Mouse (Mus musculus) cortical plate, adult 2 months (tissue): Measurements from ENCODE around the gene Plekhg5. TPM values are rescaled to one million over a fixed set of nuclear protein-coding genes. Genes with fewer than 3 reads are reported as not detected.

Experiments used
- H3K27ac ChIP-seq: fragments of 200-500 bp; 2 replicates; pipeline ENCODE4 v1.5.1; 2012; ENCODE audit warnings: low read length, control low read depth, inconsistent platforms; ENCODE audit not compliant: insufficient read depth
- H3K4me1 ChIP-seq: fragments of 200-500 bp; 2 replicates; pipeline ENCODE4 v1.6.1; 2011; ENCODE audit warnings: low read length; ENCODE audit not compliant: control insufficient read depth, insufficient read depth
- H3K4me3 ChIP-seq: fragments of 200-500 bp; 2 replicates; pipeline ENCODE4 v1.5.1; 2011; ENCODE audit warnings: mild to moderate bottlenecking, low read length, control low read depth; ENCODE audit not compliant: insufficient read depth
- CTCF ChIP-seq: fragments of 200-500 bp; IDR thresholded peaks from 2 replicates; pipeline ENCODE4 v1.5.1; 2011; ENCODE audit warnings: mild to moderate bottlenecking, control low read depth, low read length; ENCODE audit not compliant: insufficient read depth; ENCODE audit errors: extremely low read depth
- POLR2A ChIP-seq: fragments of 200-500 bp; IDR thresholded peaks from 2 replicates; pipeline ENCODE4 v1.6.1; 2011; ENCODE audit warnings: mild to moderate bottlenecking, low read length, control low read depth; ENCODE audit not compliant: insufficient read depth; ENCODE audit errors: extremely low read depth
- polyA plus RNA-seq: library from polyadenylated mRNA; depleted of rRNA; stranded (reverse); fragments of >200 nt; gene quantifications from 2 replicates; pipeline ENCODE4 v1.2.3, GENCODE M21; 2012

The Plekhg5 gene
- polyA plus RNA-seq, 1 experiment: 59.9 TPM

DNA sequence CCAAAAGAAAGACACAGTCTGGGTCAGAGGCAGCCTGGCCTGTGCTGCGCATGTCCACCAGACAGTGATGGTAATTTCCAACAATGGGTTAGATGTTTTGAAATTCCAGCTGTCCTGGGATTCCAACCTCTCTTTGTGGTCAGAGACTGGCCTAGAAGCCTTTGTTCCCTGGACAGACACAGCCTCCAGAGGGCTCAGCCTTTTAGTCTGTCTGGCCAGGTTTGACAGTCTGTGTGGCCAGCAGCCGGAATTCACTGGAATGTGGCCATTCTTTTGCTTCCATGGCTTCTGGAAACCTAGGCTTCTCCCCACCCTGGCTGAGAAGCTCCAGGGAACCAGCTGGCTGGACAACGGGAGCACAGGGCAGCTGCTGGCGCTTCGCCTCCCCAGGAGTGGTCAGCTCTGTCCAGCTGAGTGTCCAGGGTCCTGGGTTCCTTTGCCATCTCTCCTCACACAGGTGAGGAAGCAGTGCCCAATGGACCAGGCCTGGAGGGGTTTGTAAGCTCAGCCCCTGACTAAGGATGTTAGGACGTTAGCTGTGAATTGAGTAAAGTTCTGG, 4.1 kb upstream of the Plekhg5 start:
- H3K4me3 ChIP-seq: no peak overlapping the region
- H3K27ac ChIP-seq: no peak overlapping the region
- no peaks in the 10 kb centered on the region for H3K4me1 ChIP-seq
- TF ChIP-seq POLR2A (no peak), CTCF (no peak)

GRCm38 (mm10) chr4:152069245-152069644, 3.1 kb upstream of the Plekhg5 start:
- no peak for TF ChIP-seq CTCF
- no peak for TF ChIP-seq POLR2A
- no peaks in the 10 kb centered on the region for H3K4me1 ChIP-seq
- H3K27ac ChIP-seq: no peak overlapping the region
- no peak overlapping the region for H3K4me3 ChIP-seq

- TF ChIP-seq CTCF (no peak), POLR2A (no peak)
- H3K4me3 ChIP-seq: no peak overlapping the region
These were observed 1.6 kb upstream of the Plekhg5 start for GRCm38 (mm10) chr4:152070494-152071396.

GRCm38 (mm10) chr4:152072655-152073054, 357 bp downstream of the Plekhg5 start:
- TF ChIP-seq POLR2A (no peak), CTCF (no peak)
- Histone ChIP-seq H3K27ac (no peak overlapping the region), H3K4me1 (no peaks in the 10 kb centered on the region), H3K4me3 (no peak overlapping the region)

More at GRCm38 (mm10) chr4:152070494-152071396, 1.6 kb upstream of the Plekhg5 start:
- no peaks in the 10 kb centered on the region for H3K4me1 ChIP-seq
- H3K27ac ChIP-seq: no peak overlapping the region

DNA sequence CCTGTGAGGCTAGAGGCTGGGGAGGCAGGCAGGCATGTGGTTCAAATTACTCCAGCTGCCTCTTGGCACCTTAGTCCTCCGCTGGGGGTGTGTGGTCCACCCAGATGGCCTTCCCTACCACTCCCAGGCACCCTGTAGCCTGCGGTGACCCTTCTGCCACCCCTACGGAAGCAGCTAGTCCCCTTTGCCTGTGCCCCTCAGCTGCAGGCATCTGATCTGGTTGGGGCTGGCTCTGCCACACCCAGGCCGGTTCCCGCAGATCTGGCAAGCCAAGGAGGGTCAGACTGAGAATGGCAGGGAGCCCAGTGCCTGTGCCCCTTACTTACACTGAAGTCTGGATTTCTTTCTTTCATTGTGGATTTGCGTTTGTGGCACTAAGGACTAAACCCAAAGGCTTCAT, 1.4 kb downstream of the Plekhg5 start:
- H3K27ac ChIP-seq: no peak overlapping the region
- H3K4me1 ChIP-seq: peaks cover 2% of the 10 kb centered on the region; the same call in 1 of the 2 replicates
- TF ChIP-seq CTCF (no peak), POLR2A (no peak)
- no peak overlapping the region for H3K4me3 ChIP-seq

GRCm38 (mm10) chr4:152074548-152074947, 2.2 kb downstream of the Plekhg5 start:
- Histone ChIP-seq H3K4me3 (no peak overlapping the region), H3K4me1 (peaks cover 2% of the 10 kb centered on the region; the same call in 1 of the 2 replicates), H3K27ac (no peak overlapping the region)
- TF ChIP-seq POLR2A (no peak), CTCF (no peak)

GRCm38 (mm10) chr4:152077191-152077590, 4.9 kb downstream of the Plekhg5 start:
- TF ChIP-seq CTCF: no peak
- no peak for TF ChIP-seq POLR2A
- no peak overlapping the region for H3K4me3 ChIP-seq
- H3K4me1 ChIP-seq: peaks cover 2% of the 10 kb centered on the region; the same call in 1 of the 2 replicates
- no peak overlapping the region for H3K27ac ChIP-seq

- Histone ChIP-seq H3K27ac (no peak overlapping the region), H3K4me1 (peaks cover 2% of the 10 kb centered on the region; the same call in 1 of the 2 replicates), H3K4me3 (no peak overlapping the region)
- no peak for TF ChIP-seq CTCF
These were observed 5.8 kb downstream of the Plekhg5 start for GRCm38 (mm10) chr4:152078105-152078530.

GRCm38 (mm10) chr4:152079261-152079660, 7.0 kb downstream of the Plekhg5 start:
- no peak overlapping the region for H3K4me3 ChIP-seq
- peaks cover 2% of the 10 kb centered on the region; the same call in 1 of the 2 replicates for H3K4me1 ChIP-seq
- TF ChIP-seq POLR2A (no peak), CTCF (no peak)
- no peak overlapping the region for H3K27ac ChIP-seq

- TF ChIP-seq CTCF: no peak
- no peak for TF ChIP-seq POLR2A
- peaks cover 2% of the 10 kb centered on the region; the same call in 1 of the 2 replicates for H3K4me1 ChIP-seq
- no peak overlapping the region for H3K4me3 ChIP-seq
- no peak overlapping the region for H3K27ac ChIP-seq
These were observed 7.6 kb downstream of the Plekhg5 start for GRCm38 (mm10) chr4:152079931-152080330.
